Mouse (Mus musculus) colon, adult 2 months (tissue): Measurements from ENCODE around the gene Olfr366. TPM values are rescaled to one million over a fixed set of nuclear protein-coding genes. Genes with fewer than 3 reads are reported as not detected.

Experiments
- polyA plus RNA-seq: library from polyadenylated mRNA; depleted of rRNA; stranded (reverse); fragments of >200 nt; gene quantifications from 2 replicates; pipeline ENCODE4 v1.2.3, GENCODE M21; 2012; rRNA removed

Gene Olfr366
- not detected in 2 replicates for polyA plus RNA-seq

DNA sequence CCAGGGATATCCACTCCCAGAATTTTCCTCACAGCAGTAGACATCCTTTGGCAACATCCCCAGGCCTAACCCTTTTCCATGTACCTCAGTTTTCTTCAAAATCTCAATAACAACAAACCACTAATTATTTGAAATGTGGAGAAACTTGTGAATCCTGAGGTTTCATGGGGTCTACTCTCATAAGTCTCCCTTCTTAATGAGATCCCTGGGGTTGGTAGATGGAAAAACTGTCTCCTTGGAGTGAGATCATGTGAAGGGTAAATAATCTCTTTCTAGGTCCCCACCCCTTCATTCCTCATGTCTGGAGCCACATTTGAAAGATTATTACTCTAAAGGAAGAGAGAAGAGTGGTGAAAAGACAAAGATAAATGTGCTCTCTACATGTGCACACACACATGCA lies at the start of gene Olfr366:
Gene Olfr366, plus strand, starts transcription at position 301 of the 400 bp plus-strand sequence.

GRCm38 (mm10) chr2:37187898-37188297 lies 23.5 kb upstream of the Olfr366 start, which contains the start of gene Olfr365:
Gene Olfr365 (plus strand): TSS chr2:37188198.

Other genes with a start within 250 kb of the Olfr366 start
- gene Olfr357, start 217.7 kb upstream of the Olfr366 start, polyA plus RNA-seq: not detected in 2 replicates
- not detected in 2 replicates for gene Olfr358, start 202.2 kb upstream of the Olfr366 start, polyA plus RNA-seq
- not detected in 2 replicates for gene Olfr360, start 145.8 kb upstream of the Olfr366 start, polyA plus RNA-seq
- gene Olfr361, start 122.3 kb upstream of the Olfr366 start, polyA plus RNA-seq: not detected in 2 replicates
- gene Olfr362, start 93.7 kb upstream of the Olfr366 start, polyA plus RNA-seq: not detected in 2 replicates
- gene Olfr364-ps1, start 72.3 kb upstream of the Olfr366 start, polyA plus RNA-seq: not detected in 2 replicates
- gene Olfr365, start 23.4 kb upstream of the Olfr366 start, polyA plus RNA-seq: not detected in 2 replicates
- not detected in 2 replicates for gene Olfr368, start 114.9 kb downstream of the Olfr366 start, polyA plus RNA-seq
- 5.3 and 5.4 TPM in 2 replicates for gene Pdcl, start 147.8 kb downstream of the Olfr366 start, polyA plus RNA-seq
- 2.7 and 3.4 TPM in 2 replicates for gene Rc3h2, start 211.3 kb downstream of the Olfr366 start, polyA plus RNA-seq
- gene Zbtb26, start 231.6 kb downstream of the Olfr366 start, polyA plus RNA-seq: 0.47 and 0.98 TPM in 2 replicates
- 1.2 and 1.5 TPM in 2 replicates for gene Zbtb6, start 231.6 kb downstream of the Olfr366 start, polyA plus RNA-seq
- 3.6 and 4.2 TPM in 2 replicates for gene Rabgap1, start 231.7 kb downstream of the Olfr366 start, polyA plus RNA-seq